8 mouse cellular contexts compared by ENCODE assay signal in genomic region chr19:43584788-43585187, GRCm38 (mm10). TPM values are rescaled to one million over a fixed set of nuclear protein-coding genes. Genes with fewer than 3 reads are reported as not detected.
A peak's percentile ranks its signal among the peaks of the same experiment; 100 is the strongest.
DNase-seq lines count a peak whose midpoint lies in the region; ATAC-seq lines count a peak whose summit lies in the region.

No protein-coding gene starts in this region.

- intact Hi-C loops in gastrocnemius, postnatal 14 days (cut with DNase I; ENCODE audit: low total_unique reads): no loop called here

- peak; percentile 33 to 38 for DNase-seq in adrenal gland, adult 18-20 months (ENCODE audit: low spot score in 2 of 2)
- DNase-seq in adrenal gland, postnatal 4 days (ENCODE audit: low spot score in 2 of 2): no peak
- DNase-seq in gastrocnemius, postnatal 14 days: peak; percentile 28
- peak; percentile 65 for DNase-seq in lung, postnatal 10 days
- no peak for DNase-seq in right cerebral cortex, postnatal 10 days (ENCODE audit: low spot score in 2 of 2)
- DNase-seq in right cerebral cortex, adult 2 months (ENCODE audit: low spot score in 2 of 2): no peak
- no peak for DNase-seq in urinary bladder, postnatal 10 days (ENCODE audit: low spot score)

- H3K4me3 ChIP-seq in kidney, embryonic 15.5 days (replicated peaks): peak overlapping the region; percentile 21

- peaks cover 8% of the 10 kb centered on the region for H3K4me1 ChIP-seq in kidney, embryonic 15.5 days

- 2% methylated on average over 13 of the region's 13 CpGs for WGBS in kidney, embryonic 15.5 days

- peak overlapping the region; percentile 45 for H3K4me2 ChIP-seq in kidney, embryonic 15.5 days

- no peak for ATAC-seq in kidney, embryonic 15.5 days (replicated peaks; ENCODE audit: low FRiP score)

- no peak overlapping the region for H3K9ac ChIP-seq in kidney, embryonic 15.5 days

- no peaks in the 10 kb centered on the region for H3K9me3 ChIP-seq in kidney, embryonic 15.5 days (replicated peaks)

- H3K27ac ChIP-seq in kidney, embryonic 15.5 days: no peak overlapping the region

- peaks cover 98% of the 10 kb centered on the region for H3K27me3 ChIP-seq in kidney, embryonic 15.5 days

- H3K36me3 ChIP-seq in kidney, embryonic 15.5 days: no peaks in the 10 kb centered on the region

RNA-seq across cellular contexts. Expression of gene Nkx2-3, which starts 27.3 kb away (rescaled TPM):
- not detected for total RNA-seq in adrenal gland, adult 18-20 months (2021)
- under 1 TPM in 1 of 2 experiments, not detected in 1; 0.28 TPM for total RNA-seq in adrenal gland, postnatal 4 days (2021)
- not detected for total RNA-seq in gastrocnemius, postnatal 14 days (2021)
- polyA plus RNA-seq in kidney, embryonic 15.5 days (2015; fragmentation: Nextera tagmentation; extraction: Ambion mirVana): 0.26 and 0.48 TPM in 2 replicates

Comparison
In these comparisons a context has a peak if more than half of its experiments do, and no peak if none do; other contexts are left out.
1. DNase-seq: peak in adrenal gland, adult 18-20 months (2 of 2), gastrocnemius, postnatal 14 days (single experiment) and lung, postnatal 10 days (single experiment); none in adrenal gland, postnatal 4 days (0 of 2), right cerebral cortex, postnatal 10 days (0 of 2), right cerebral cortex, adult 2 months (0 of 2) and urinary bladder, postnatal 10 days (single experiment).